Mouse (Mus musculus) cerebellum, adult 2 months (tissue): Measurements from ENCODE around the gene Olfr1226. TPM values are rescaled to one million over a fixed set of nuclear protein-coding genes. Genes with fewer than 3 reads are reported as not detected.
"Not testable (repeated sequence)": the region's sequence is repeated elsewhere in the genome, so short reads cannot be mapped to it uniquely, and the experiment has no call there.

ENCODE experiments used
- DNase-seq, 2 experiments: peaks; one replicate each; pipeline ENCODE4 v3.0.0; 2021
- H3K27ac ChIP-seq: fragments of 200-500 bp; 2 replicates; pipeline ENCODE4 v1.5.1; 2012; ENCODE audit warnings: low read length, control low read depth, inconsistent platforms; ENCODE audit not compliant: insufficient read depth
- H3K27me3 ChIP-seq: fragments of 200-500 bp; 2 replicates; pipeline ENCODE4 v1.6.1; 2012; ENCODE audit warnings: inconsistent platforms, mild to moderate bottlenecking, low read length, moderate library complexity; ENCODE audit not compliant: control insufficient read depth, insufficient read depth
- H3K4me1 ChIP-seq: fragments of 200-500 bp; 2 replicates; pipeline ENCODE4 v1.6.1; 2011; ENCODE audit warnings: low read length; ENCODE audit not compliant: control insufficient read depth, insufficient read depth
- H3K4me3 ChIP-seq: fragments of 200-500 bp; replicated peaks from 2 replicates; pipeline ENCODE3; 2011; ENCODE audit warnings: mild to moderate bottlenecking, low read depth, low read length, control low read depth; ENCODE audit not compliant: insufficient read depth
- CTCF ChIP-seq: fragments of 200-500 bp; IDR thresholded peaks from 2 replicates; pipeline ENCODE4 v1.5.1; 2011; ENCODE audit warnings: low read depth, mild to moderate bottlenecking, control low read depth, low read length, moderate library complexity, borderline replicate concordance; ENCODE audit not compliant: insufficient read depth
- POLR2A ChIP-seq: fragments of 200-500 bp; IDR thresholded peaks from 2 replicates; pipeline ENCODE4 v1.6.1; 2011; ENCODE audit warnings: low read length, control low read depth, borderline replicate concordance; ENCODE audit not compliant: insufficient read depth
- whole genome bisulfite sequencing: fragments of 180-500 bp; shearing (Covaris S2); methylation state at CpG from one replicate; pipeline ENCODE4 v1.1.7; 2018; 5-methylcytosine and 5-hydroxymethylcytosine counted together
- polyA plus RNA-seq: library from polyadenylated mRNA; depleted of rRNA; stranded (reverse); fragments of >200 nt; gene quantifications from 2 replicates; pipeline ENCODE4 v1.2.3, GENCODE M21; 2012; rRNA removed

Olfr1226 gene
- not detected in 2 replicates for polyA plus RNA-seq

DNA sequence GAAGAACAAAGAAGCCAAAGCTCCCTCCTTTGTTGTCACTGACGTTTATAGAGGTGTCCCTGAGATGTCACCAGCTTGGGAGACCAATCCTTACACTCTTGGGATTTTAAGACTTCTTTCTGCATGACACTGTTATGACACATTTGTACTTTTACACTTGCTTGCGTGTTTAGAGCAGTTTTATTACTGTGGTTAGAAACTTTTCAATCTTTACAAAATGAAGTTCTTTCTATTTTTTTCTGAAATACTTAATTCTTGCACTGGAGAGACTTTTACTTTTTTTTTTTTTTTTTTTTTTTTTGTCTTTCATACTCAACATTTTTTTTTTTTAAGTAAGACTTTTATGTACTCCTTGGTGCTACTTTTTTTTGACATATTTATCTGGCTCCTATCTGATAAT, at the start of gene Olfr1226:
TSS of gene Olfr1226 (minus strand) at position 101 of the 400 bp plus-strand sequence.
- 49% methylated on average over 2 of the region's 2 CpGs for WGBS
- Histone ChIP-seq H3K4me1 (no peaks in the 10 kb centered on the region), H3K27ac (no peak within 1 kb of the TSS), H3K27me3 (no peaks in the 10 kb centered on the region), H3K4me3 (no peak within 1 kb of the TSS)
- no peak for TF ChIP-seq POLR2A
- TF ChIP-seq CTCF, result no peak
- no peak for DNase-seq

DNA sequence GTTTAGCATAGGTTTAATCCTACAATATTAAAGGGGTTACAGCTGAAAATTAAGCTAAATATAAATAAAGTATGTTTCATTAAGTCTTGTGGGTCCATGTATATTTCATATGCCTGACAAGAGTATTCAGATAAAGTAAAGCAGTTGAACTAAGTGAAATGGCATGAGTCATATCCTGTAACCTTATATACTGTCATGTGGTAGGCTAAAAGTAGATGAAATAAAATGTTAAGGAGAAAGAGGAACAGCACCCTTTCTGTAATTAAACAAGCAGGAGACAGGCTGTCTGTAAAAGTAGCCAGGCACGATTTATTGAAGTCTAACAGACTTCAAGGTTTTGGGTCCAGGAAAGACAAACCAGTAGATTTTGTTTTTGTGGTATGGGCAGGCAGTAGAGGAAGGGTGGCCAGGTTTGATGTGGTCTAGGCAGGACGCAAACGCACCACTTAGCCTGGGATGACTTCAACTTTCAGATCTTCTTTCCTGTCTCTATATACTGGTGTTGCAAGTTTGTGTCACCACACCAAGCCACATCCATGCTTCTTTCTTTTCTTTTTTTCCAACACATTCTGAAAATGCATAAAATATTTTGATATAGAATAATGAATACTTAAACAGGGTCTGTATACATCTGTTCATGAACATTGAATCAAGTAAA, 3.4 kb downstream of the Olfr1226 start:
- TF ChIP-seq POLR2A, result no peak
- TF ChIP-seq CTCF, result no peak
- Histone ChIP-seq H3K4me1 (no peaks in the 10 kb centered on the region), H3K4me3 (no peak overlapping the region), H3K27ac (no peak overlapping the region), H3K27me3 (no peaks in the 10 kb centered on the region)
- no peak for DNase-seq
- WGBS, result 92% methylated on average over 3 of the region's 3 CpGs

DNA sequence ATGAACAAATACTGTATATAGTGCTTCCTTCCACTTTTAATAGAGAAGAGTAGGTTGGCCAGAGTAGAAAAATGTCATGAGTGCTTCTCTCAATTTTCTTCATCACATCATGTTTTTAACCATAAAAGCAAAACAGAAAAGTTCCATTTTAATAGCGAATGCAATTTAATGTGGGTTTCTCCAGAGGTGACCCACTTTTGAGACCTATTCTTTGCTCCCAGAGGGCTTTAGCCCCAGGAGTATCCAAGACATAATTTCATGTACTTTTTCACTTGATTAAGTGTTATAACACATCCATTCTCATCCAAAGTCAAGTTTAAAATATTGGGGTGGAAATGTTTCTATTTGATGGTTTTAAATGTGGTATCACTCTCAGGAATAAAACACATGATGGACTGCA, 25.3 kb downstream of the Olfr1226 start, which contains the start of gene Olfr1225:
TSS of gene Olfr1225 (minus strand) at position 101 of the 400 bp plus-strand sequence.
- Histone ChIP-seq H3K4me3 (no peak within 1 kb of the TSS), H3K27ac (no peak within 1 kb of the TSS), H3K4me1 (no peaks in the 10 kb centered on the region), H3K27me3 (no peaks in the 10 kb centered on the region)
- no peak for TF ChIP-seq POLR2A
- TF ChIP-seq CTCF, result no peak
- 84% methylated on average over 1 of the region's 1 CpGs for WGBS
- no peak for DNase-seq

DNA sequence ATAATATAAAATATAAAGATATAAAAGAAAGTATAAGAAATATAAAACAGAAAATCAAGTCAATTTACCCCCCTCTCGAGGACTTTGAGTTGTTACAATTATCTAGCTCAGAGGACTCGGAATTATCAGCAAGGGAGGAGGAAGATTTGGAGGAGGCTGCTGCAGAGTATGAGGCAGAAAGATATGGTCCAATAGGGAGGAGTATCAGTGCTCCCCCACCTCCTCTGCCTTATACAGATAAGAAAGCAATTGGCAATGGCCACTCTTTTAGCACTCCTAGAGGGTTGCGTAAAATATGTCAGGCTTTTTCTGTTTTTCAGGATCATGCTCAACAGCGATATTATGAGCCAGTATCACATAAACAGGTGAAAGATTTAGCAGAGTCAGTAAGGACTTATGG, 35.1 kb downstream of the Olfr1226 start:
- H3K4me1 ChIP-seq, H3K27me3 ChIP-seq, H3K4me3 ChIP-seq, DNase-seq, H3K27ac ChIP-seq: not testable (repeated sequence)
- WGBS, result 89% methylated on average over 4 of the region's 4 CpGs

DNA sequence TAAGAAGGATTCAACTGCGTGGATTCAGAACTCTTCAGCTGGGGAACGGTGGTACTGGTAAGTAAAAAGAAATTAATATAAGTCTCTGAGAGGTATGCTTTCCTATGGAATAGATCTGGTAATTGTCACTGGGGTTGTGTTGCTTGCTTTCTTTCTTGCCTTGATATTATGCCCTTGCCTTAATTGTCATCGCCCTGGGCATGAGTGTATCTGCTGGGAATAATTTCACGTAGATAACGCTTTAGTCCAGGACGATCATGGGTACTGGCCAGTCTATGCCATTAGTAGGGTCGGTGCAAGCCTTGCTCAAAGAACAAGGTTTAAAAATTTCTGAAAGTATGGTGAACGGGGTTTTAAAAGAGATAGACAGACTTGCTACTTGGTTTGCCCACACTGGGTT, 35.9 kb downstream of the Olfr1226 start, which contains the start of gene Olfr1224-ps1:
TSS of gene Olfr1224-ps1 (minus strand) at position 101 of the 400 bp plus-strand sequence.
- not testable (repeated sequence) for H3K27me3 ChIP-seq, H3K27ac ChIP-seq, H3K4me1 ChIP-seq, H3K4me3 ChIP-seq, DNase-seq
- WGBS, result 91% methylated on average over 8 of the region's 8 CpGs

DNA sequence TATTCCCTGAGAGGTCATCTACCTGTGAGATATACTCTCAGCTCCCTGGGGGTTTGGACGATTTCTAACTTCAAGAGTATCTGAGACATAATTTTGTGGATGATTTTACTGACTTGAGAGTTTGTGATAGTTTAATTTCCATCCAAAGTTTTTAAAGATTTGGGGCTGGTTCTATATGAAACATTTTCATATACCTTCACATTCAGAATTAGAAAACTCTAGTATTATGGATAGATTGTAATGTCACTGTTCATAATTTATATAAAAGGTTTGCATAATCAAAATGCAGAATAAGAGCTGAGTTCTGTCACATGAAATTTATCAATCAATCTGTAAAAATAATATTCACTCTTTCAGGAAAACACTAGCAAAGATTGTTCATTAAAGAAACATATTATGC, 48.4 kb downstream of the Olfr1226 start, which contains the start of gene Olfr1223:
TSS of gene Olfr1223 (minus strand) at position 101 of the 400 bp plus-strand sequence.
- Histone ChIP-seq H3K27me3 (no peaks in the 10 kb centered on the region), H3K27ac (no peak within 1 kb of the TSS), H3K4me3 (no peak within 1 kb of the TSS), H3K4me1 (no peaks in the 10 kb centered on the region)
- DNase-seq, result no peak
- TF ChIP-seq CTCF (no peak), POLR2A (no peak)
- WGBS, result 56% methylated on average over 1 of the region's 1 CpGs

Other genes with a start within 250 kb of the Olfr1226 start
- not detected in 2 replicates for gene Olfr1212, start 246.1 kb downstream of the Olfr1226 start, polyA plus RNA-seq
- gene Gm13762, start 219.8 kb downstream of the Olfr1226 start, polyA plus RNA-seq, result not detected in 2 replicates
- not detected in 2 replicates for gene Olfr1214, start 207.4 kb downstream of the Olfr1226 start, polyA plus RNA-seq
- gene Olfr1215, start 193.1 kb downstream of the Olfr1226 start, polyA plus RNA-seq, result not detected in 2 replicates
- not detected in 2 replicates for gene Olfr1216, start 181.7 kb downstream of the Olfr1226 start, polyA plus RNA-seq
- not detected in 2 replicates for gene Olfr1217, start 168.0 kb downstream of the Olfr1226 start, polyA plus RNA-seq
- gene Olfr1218, start 138.9 kb downstream of the Olfr1226 start, polyA plus RNA-seq, result not detected in 2 replicates
- gene Olfr1219, start 116.5 kb downstream of the Olfr1226 start, polyA plus RNA-seq, result not detected in 2 replicates
- gene Olfr1220, start 93.2 kb downstream of the Olfr1226 start, polyA plus RNA-seq, result not detected in 2 replicates
- gene Olfr1221, start 82.8 kb downstream of the Olfr1226 start, polyA plus RNA-seq, result not detected in 2 replicates
- gene Olfr1222, start 67.0 kb downstream of the Olfr1226 start, polyA plus RNA-seq, result not detected in 2 replicates
- not detected in 2 replicates for gene Olfr1223, start 48.5 kb downstream of the Olfr1226 start, polyA plus RNA-seq
- gene Olfr1224-ps1, start 36.0 kb downstream of the Olfr1226 start, polyA plus RNA-seq, result not detected in 2 replicates
- not detected in 2 replicates for gene Olfr1225, start 25.4 kb downstream of the Olfr1226 start, polyA plus RNA-seq
- not detected in 2 replicates for gene Olfr1228, start 54.0 kb upstream of the Olfr1226 start, polyA plus RNA-seq
- not detected in 2 replicates for gene Olfr1229, start 88.0 kb upstream of the Olfr1226 start, polyA plus RNA-seq
- gene Olfr1230, start 97.2 kb upstream of the Olfr1226 start, polyA plus RNA-seq, result not detected in 2 replicates
- not detected in 2 replicates for gene Olfr1231, start 107.0 kb upstream of the Olfr1226 start, polyA plus RNA-seq
- not detected in 2 replicates for gene Olfr1232, start 129.6 kb upstream of the Olfr1226 start, polyA plus RNA-seq
- not detected in 2 replicates for gene Olfr1233, start 142.3 kb upstream of the Olfr1226 start, polyA plus RNA-seq
- gene Olfr1234, start 164.8 kb upstream of the Olfr1226 start, polyA plus RNA-seq, result not detected in 2 replicates
- gene Olfr1238, start 209.6 kb upstream of the Olfr1226 start, polyA plus RNA-seq, result not detected in 2 replicates
- gene Olfr1239, start 220.4 kb upstream of the Olfr1226 start, polyA plus RNA-seq, result not detected in 2 replicates
- not detected in 2 replicates for gene Olfr1240, start 243.0 kb upstream of the Olfr1226 start, polyA plus RNA-seq